Mouse (Mus musculus) cortical plate, adult 2 months (tissue): Measurements from ENCODE around the gene Spns2.

ENCODE experiments used
- CTCF ChIP-seq: fragments of 200-500 bp; IDR thresholded peaks from 2 replicates; pipeline ENCODE4 v1.5.1; 2011; ENCODE audit warnings: mild to moderate bottlenecking, control low read depth, low read length; ENCODE audit not compliant: insufficient read depth; ENCODE audit errors: extremely low read depth
- POLR2A ChIP-seq: fragments of 200-500 bp; IDR thresholded peaks from 2 replicates; pipeline ENCODE4 v1.6.1; 2011; ENCODE audit warnings: mild to moderate bottlenecking, low read length, control low read depth; ENCODE audit not compliant: insufficient read depth; ENCODE audit errors: extremely low read depth

GRCm38 (mm10) chr11:72402969-72403368, 86.7 kb downstream of the Spns2 start:
- TF ChIP-seq CTCF (no peak), POLR2A (no peak)
